Mouse (Mus musculus): Measurements from ENCODE around the gene Olfr545.

DNA sequence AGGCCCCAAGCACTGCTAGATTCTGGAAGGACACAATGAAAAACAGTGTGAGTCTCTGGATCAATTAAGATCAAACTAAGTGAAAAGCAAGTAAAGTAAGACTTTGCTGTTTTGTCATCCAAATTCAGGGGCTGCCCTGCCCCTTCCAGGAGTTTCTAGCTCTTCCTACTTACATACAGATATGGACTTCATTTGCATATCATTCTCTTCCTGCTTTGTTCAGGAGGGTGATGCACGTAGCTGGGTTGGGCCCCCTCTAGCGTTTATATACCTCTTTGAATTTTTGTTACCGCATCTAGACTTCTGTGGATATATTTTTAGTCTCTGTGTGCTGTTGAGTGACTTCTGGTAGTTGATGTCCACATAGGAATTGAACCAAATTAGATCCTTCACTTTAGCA lies 41.9 kb upstream of the Olfr545 start:
- no peak for TF ChIP-seq CTCF (IDR thresholded peaks at IDR 0.05; ENCODE audit: extremely low read depth, insufficient read length, insufficient replicate concordance, low read depth, low read length)
- no peak for TF ChIP-seq POLR2A (IDR thresholded peaks at IDR 0.05; ENCODE audit: low read depth, low read length)

Measured in small intestine, adult 2 months (tissue).